ENCODE assay signal across 9 mouse cellular contexts in the genomic region with DNA sequence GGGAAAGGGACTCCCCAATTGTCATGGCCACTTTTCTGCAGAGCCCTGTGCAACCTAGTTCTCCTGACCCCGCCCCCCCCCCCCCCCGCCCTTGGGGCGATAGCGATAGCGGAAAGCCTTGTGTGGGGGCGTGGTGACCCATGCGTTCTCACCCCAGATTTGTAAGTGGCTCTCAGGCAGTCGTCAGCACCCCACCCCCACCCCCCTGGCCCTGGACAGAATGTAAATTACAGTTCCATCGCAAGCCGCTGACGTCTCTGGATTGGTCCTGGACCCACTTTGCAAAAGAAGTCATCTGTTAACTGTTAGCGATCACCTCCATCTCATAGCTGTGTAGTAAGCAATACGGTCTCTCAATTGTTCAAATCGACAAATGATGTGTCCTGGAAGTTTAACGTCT. TPM values are rescaled to one million over a fixed set of nuclear protein-coding genes. Genes with fewer than 3 reads are reported as not detected.
A peak's percentile ranks its signal among the peaks of the same experiment; 100 is the strongest.
DNase-seq lines count a peak whose midpoint lies in the region; ATAC-seq lines count a peak whose summit lies in the region.
"Had no signal": no experiment of that assay in that cellular context is flagged by ENCODE, and none has a peak within 500 bp of the region (broad histone marks: within the 10 kb centered on the region; RNA-seq: fewer than 3 reads in every experiment).

No protein-coding gene starts in this region.

- no peak for ATAC-seq in hindbrain, embryonic 12.5 days (ENCODE audit: low FRiP score)
- ATAC-seq in hindbrain, embryonic 11.5 days (ENCODE audit: low FRiP score), result no peak
- ATAC-seq in embryonic facial prominence, embryonic 12.5 days (ENCODE audit: insufficient number of reproducible peaks, insufficient read depth, low FRiP score, low TSS enrichment), result no peak
- ATAC-seq in liver, embryonic 12.5 days, result no peak

- H3K9ac ChIP-seq in hindbrain, embryonic 12.5 days, result no peak overlapping the region
- no peak overlapping the region for H3K9ac ChIP-seq in hindbrain, embryonic 11.5 days (ENCODE audit: low read depth, low read length)
- no peak overlapping the region for H3K9ac ChIP-seq in embryonic facial prominence, embryonic 12.5 days
- H3K9ac ChIP-seq in liver, embryonic 12.5 days, result no peak overlapping the region
- H3K9ac ChIP-seq: liver, embryonic 14.5 days had no signal

- DNase-seq in hindbrain, embryonic 11.5 days (ENCODE audit: low spot score), result no peak
- peak; percentile 66 for DNase-seq in R1 (ENCODE audit: low read depth, low spot score)
- DNase-seq in cerebellum, postnatal 10 days, result no peak
- no peak for DNase-seq in gastrocnemius, adult 8-10 months (ENCODE audit: low spot score in 2 of 2)
- DNase-seq: right cerebral cortex, postnatal 14 days had no signal

- peaks cover 2% of the 10 kb centered on the region; the same call in 1 of the 2 replicates for H3K4me1 ChIP-seq in hindbrain, embryonic 12.5 days
- no peaks in the 10 kb centered on the region; the same call in 1 of the 2 replicates for H3K4me1 ChIP-seq in hindbrain, embryonic 11.5 days (replicated peaks; ENCODE audit: control insufficient read depth, insufficient read depth, low read length)
- no peaks in the 10 kb centered on the region for H3K4me1 ChIP-seq in embryonic facial prominence, embryonic 12.5 days
- peaks cover 24% of the 10 kb centered on the region for H3K4me1 ChIP-seq in liver, embryonic 12.5 days

- H3K27me3 ChIP-seq in hindbrain, embryonic 12.5 days, result no peaks in the 10 kb centered on the region
- no peaks in the 10 kb centered on the region for H3K27me3 ChIP-seq in hindbrain, embryonic 11.5 days (ENCODE audit: control insufficient read depth, insufficient read depth, low read length)
- H3K27me3 ChIP-seq in embryonic facial prominence, embryonic 12.5 days, result no peaks in the 10 kb centered on the region
- no peaks in the 10 kb centered on the region for H3K27me3 ChIP-seq in liver, embryonic 12.5 days (replicated peaks)

- H3K36me3 ChIP-seq in hindbrain, embryonic 12.5 days, result no peaks in the 10 kb centered on the region
- no peaks in the 10 kb centered on the region for H3K36me3 ChIP-seq in hindbrain, embryonic 11.5 days (ENCODE audit: control insufficient read depth, insufficient read depth, low read length)
- no peaks in the 10 kb centered on the region for H3K36me3 ChIP-seq in embryonic facial prominence, embryonic 12.5 days
- H3K36me3 ChIP-seq in liver, embryonic 12.5 days, result no peaks in the 10 kb centered on the region

- 37% methylated on average over 15 of the region's 15 CpGs for WGBS in hindbrain, embryonic 12.5 days
- 36% methylated on average over 12 of the region's 15 CpGs for WGBS in hindbrain, embryonic 11.5 days
- WGBS in embryonic facial prominence, embryonic 12.5 days, result 27% methylated on average over 12 of the region's 15 CpGs
- WGBS in liver, embryonic 12.5 days (ENCODE audit: insufficient replicate concordance), result 27% methylated on average over 15 of the region's 15 CpGs

- H3K4me3 ChIP-seq in hindbrain, embryonic 12.5 days, result no peak overlapping the region
- H3K4me3 ChIP-seq in hindbrain, embryonic 11.5 days (ENCODE audit: low read depth, low read length), result no peak overlapping the region
- no peak overlapping the region for H3K4me3 ChIP-seq in embryonic facial prominence, embryonic 12.5 days
- H3K4me3 ChIP-seq in liver, embryonic 12.5 days, result no peak overlapping the region

- H3K4me2 ChIP-seq in hindbrain, embryonic 12.5 days (replicated peaks), result peak overlapping the region; percentile 29; the same call in 1 of the 2 replicates
- no peak overlapping the region for H3K4me2 ChIP-seq in hindbrain, embryonic 11.5 days (replicated peaks; ENCODE audit: low read depth, low read length)
- peak overlapping the region; percentile 42 for H3K4me2 ChIP-seq in embryonic facial prominence, embryonic 12.5 days (replicated peaks)
- peak overlapping the region; percentile 43 for H3K4me2 ChIP-seq in liver, embryonic 12.5 days

- no peaks in the 10 kb centered on the region for H3K9me3 ChIP-seq in hindbrain, embryonic 12.5 days (replicated peaks)
- no peaks in the 10 kb centered on the region for H3K9me3 ChIP-seq in hindbrain, embryonic 11.5 days (ENCODE audit: control insufficient read depth, low read length)
- H3K9me3 ChIP-seq in embryonic facial prominence, embryonic 12.5 days, result no peaks in the 10 kb centered on the region
- no peaks in the 10 kb centered on the region for H3K9me3 ChIP-seq in liver, embryonic 12.5 days (replicated peaks)

- H3K27ac ChIP-seq in hindbrain, embryonic 12.5 days, result no peak overlapping the region
- no peak overlapping the region for H3K27ac ChIP-seq in hindbrain, embryonic 11.5 days (ENCODE audit: low read depth, low read length)
- no peak overlapping the region for H3K27ac ChIP-seq in embryonic facial prominence, embryonic 12.5 days
- H3K27ac ChIP-seq in liver, embryonic 12.5 days, result no peak overlapping the region
- H3K27ac ChIP-seq: liver, embryonic 14.5 days had no signal

RNA-seq across cellular contexts. Expression of a gene that starts 4.7 kb away (rescaled TPM):
- polyA plus RNA-seq in hindbrain, embryonic 12.5 days (2016; fragmentation: Nextera tagmentation; extraction: Ambion mirVana), result 152 and 155 TPM in 2 replicates
- 133 and 149 TPM in 2 replicates for polyA plus RNA-seq in hindbrain, embryonic 11.5 days (2014; fragmentation: Nextera tagmentation; extraction: Ambion mirVana)
- 89.6 and 93.6 TPM in 2 replicates for polyA plus RNA-seq in embryonic facial prominence, embryonic 12.5 days (2016; fragmentation: Nextera tagmentation; extraction: Ambion mirVana)
- polyA plus RNA-seq in liver, embryonic 12.5 days (2016; fragmentation: Nextera tagmentation; extraction: Ambion mirVana), result 41.1 and 43.1 TPM in 2 replicates
- 1 to 10 TPM in 2 of 4 experiments, under 1 TPM in 2; 0.45 to 2.5 (median 1.0) TPM for total RNA-seq in gastrocnemius, adult 8-10 months (2022)

RNA-seq across cellular contexts. Expression of a gene that starts 52.2 kb away (rescaled TPM):
- polyA plus RNA-seq in hindbrain, embryonic 12.5 days (2016; fragmentation: Nextera tagmentation; extraction: Ambion mirVana), result 184 and 192 TPM in 2 replicates
- 209 and 224 TPM in 2 replicates for polyA plus RNA-seq in hindbrain, embryonic 11.5 days (2014; fragmentation: Nextera tagmentation; extraction: Ambion mirVana)
- 175 and 179 TPM in 2 replicates for polyA plus RNA-seq in embryonic facial prominence, embryonic 12.5 days (2016; fragmentation: Nextera tagmentation; extraction: Ambion mirVana)
- 57.6 and 62.7 TPM in 2 replicates for polyA plus RNA-seq in liver, embryonic 12.5 days (2016; fragmentation: Nextera tagmentation; extraction: Ambion mirVana)
- total RNA-seq in gastrocnemius, adult 8-10 months (2022), result 100 to 1,000 TPM in 1 of 4 experiments, 10 to 100 TPM in 3; 60.8 to 209 (median 73.5) TPM
